Mouse (Mus musculus) intestine, embryonic 16.5 days (tissue): ENCODE measurements at regions not wholly inside any gene's neighbourhood (a gene's known extent, or its start where the extent isn't known, plus 50 kb on each side); places are given as distances from the start of the nearest gene placed in this dataset.

Experiments used
- ATAC-seq: fragments of 200-750 bp; cut with Nextera tagmentation; 2 replicates; pipeline ENCODE4 v1.8.0; 2017; ENCODE audit warnings: moderate TSS enrichment, moderate library complexity
- H3K27ac ChIP-seq: fragments of 300-500 bp; sonication (generic); 2 replicates; pipeline ENCODE4 v1.5.1; 2014; ENCODE audit warnings: mild to moderate bottlenecking, low read length
- H3K27me3 ChIP-seq: fragments of 300-500 bp; sonication (generic); replicated peaks from 2 replicates; pipeline ENCODE4 v1.6.1; 2014; ENCODE audit warnings: low read length, control low read depth, mixed read lengths; ENCODE audit not compliant: control insufficient read depth, insufficient read depth
- H3K36me3 ChIP-seq: fragments of 300-500 bp; sonication (generic); 2 replicates; pipeline ENCODE4 v1.6.1; 2014; ENCODE audit warnings: low read length, control low read depth; ENCODE audit not compliant: control insufficient read depth, insufficient read depth
- H3K4me1 ChIP-seq: fragments of 300-500 bp; sonication (generic); 2 replicates; pipeline ENCODE4 v1.6.1; 2014; ENCODE audit warnings: low read length, control low read depth, mixed read lengths; ENCODE audit not compliant: control insufficient read depth, insufficient read depth
- H3K4me2 ChIP-seq: fragments of 300-500 bp; sonication (generic); 2 replicates; pipeline ENCODE4 v1.6.1; 2014; ENCODE audit warnings: low read depth, low read length, control low read depth
- H3K4me3 ChIP-seq: fragments of 300-500 bp; sonication (generic); 2 replicates; pipeline ENCODE4 v1.5.1; 2014; ENCODE audit warnings: mild to moderate bottlenecking, low read length
- H3K9ac ChIP-seq: fragments of 300-500 bp; sonication (generic); 2 replicates; pipeline ENCODE4 v1.6.1; 2014; ENCODE audit warnings: low read depth, low read length
- H3K9me3 ChIP-seq: fragments of 300-500 bp; sonication (generic); 2 replicates; pipeline ENCODE4 v1.6.1; 2016; ENCODE audit warnings: low read length, control low read depth; ENCODE audit not compliant: control insufficient read depth
- WGBS: fragments of 180-500 bp; shearing (Covaris S2); extraction: QIAGEN DNeasy Blood & Tissue Kit; methylation state at CpG from one replicate; pipeline ENCODE4 v1.1.7; 2014; 5-methylcytosine and 5-hydroxymethylcytosine counted together

DNA sequence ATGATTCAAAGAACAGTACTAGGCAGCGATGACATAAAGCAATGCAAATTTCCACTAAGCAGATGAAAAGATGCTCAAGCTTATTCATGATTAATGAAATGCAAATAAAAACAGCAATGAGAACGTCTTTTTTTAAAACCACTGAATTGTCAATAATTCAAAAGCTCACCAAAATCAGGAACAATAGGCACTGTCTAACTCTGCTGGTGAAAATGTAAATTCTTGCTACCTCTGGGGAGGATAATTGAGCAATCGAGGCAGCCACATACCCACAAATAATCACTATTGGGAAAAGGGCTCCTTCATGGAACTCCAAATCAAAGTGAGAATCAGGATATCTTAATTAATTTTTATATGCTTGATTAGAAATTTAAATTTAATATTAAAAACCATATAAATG is 663.3 kb downstream of the Smarca1 start:
- ATAC-seq: no peak

DNA sequence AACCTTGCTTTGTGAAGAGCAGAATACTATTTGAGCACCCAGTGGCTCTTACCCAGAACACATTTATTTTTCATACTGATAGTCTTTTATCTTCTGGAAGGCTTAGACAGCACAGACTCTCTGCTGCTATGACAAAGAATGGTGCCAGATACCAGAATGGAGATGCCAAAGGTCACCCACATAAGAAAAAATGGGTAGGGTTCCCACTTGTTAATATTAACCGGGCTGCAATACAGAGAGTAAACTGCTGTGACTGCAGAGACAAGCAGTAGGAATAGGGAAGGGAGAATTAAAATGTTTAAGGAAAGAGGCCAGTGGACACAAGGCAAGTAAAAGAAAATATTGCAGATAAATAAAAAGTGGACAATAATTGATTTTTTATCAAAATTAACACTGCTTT is 709.9 kb downstream of the Smarca1 start:
- Histone ChIP-seq H3K9me3 (no peaks in the 10 kb centered on the region), H3K27me3 (no peaks in the 10 kb centered on the region), H3K4me3 (no peak overlapping the region), H3K27ac (no peak overlapping the region), H3K4me2 (no peak overlapping the region), H3K4me1 (no peaks in the 10 kb centered on the region), H3K9ac (no peak overlapping the region), H3K36me3 (no peaks in the 10 kb centered on the region)
- ATAC-seq: peak; percentile 89
- 64% methylated on average over 1 of the region's 1 CpGs for WGBS

More for the DNA sequence above, 663.3 kb downstream of the Smarca1 start:
- H3K27me3 ChIP-seq: no peaks in the 10 kb centered on the region
- no peaks in the 10 kb centered on the region for H3K36me3 ChIP-seq
- H3K4me3 ChIP-seq: no peak overlapping the region
- no peaks in the 10 kb centered on the region for H3K9me3 ChIP-seq
- H3K4me1 ChIP-seq: no peaks in the 10 kb centered on the region
- H3K27ac ChIP-seq: no peak overlapping the region
- H3K4me2 ChIP-seq: no peak overlapping the region
- WGBS: 65% methylated on average over 3 of the region's 3 CpGs
- H3K9ac ChIP-seq: no peak overlapping the region

DNA sequence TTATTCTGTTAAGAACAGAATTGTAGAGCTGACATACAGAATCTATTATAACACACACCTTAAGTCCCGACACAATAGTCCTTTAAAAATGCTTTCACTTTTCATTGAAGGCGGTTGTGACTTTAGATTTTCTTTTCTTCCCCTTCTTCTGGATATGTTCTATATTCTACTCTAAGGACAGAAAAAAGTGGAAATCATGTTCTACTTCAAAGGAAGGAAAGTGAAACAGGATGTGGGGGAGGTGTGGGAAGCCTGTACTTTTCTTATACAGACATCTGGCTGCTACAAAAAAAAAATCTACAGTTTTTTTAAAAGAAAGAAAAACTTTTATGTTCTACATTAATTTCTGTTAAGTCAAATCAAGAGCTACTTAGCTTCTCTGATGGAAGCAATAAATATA is 735.0 kb downstream of the Smarca1 start:
- Histone ChIP-seq H3K27ac (no peak overlapping the region), H3K27me3 (no peaks in the 10 kb centered on the region), H3K4me1 (no peaks in the 10 kb centered on the region), H3K36me3 (no peaks in the 10 kb centered on the region), H3K9ac (no peak overlapping the region), H3K4me2 (no peak overlapping the region), H3K9me3 (no peaks in the 10 kb centered on the region), H3K4me3 (no peak overlapping the region)
- ATAC-seq: no peak
- whole genome bisulfite sequencing: 80% methylated on average over 2 of the region's 2 CpGs

DNA sequence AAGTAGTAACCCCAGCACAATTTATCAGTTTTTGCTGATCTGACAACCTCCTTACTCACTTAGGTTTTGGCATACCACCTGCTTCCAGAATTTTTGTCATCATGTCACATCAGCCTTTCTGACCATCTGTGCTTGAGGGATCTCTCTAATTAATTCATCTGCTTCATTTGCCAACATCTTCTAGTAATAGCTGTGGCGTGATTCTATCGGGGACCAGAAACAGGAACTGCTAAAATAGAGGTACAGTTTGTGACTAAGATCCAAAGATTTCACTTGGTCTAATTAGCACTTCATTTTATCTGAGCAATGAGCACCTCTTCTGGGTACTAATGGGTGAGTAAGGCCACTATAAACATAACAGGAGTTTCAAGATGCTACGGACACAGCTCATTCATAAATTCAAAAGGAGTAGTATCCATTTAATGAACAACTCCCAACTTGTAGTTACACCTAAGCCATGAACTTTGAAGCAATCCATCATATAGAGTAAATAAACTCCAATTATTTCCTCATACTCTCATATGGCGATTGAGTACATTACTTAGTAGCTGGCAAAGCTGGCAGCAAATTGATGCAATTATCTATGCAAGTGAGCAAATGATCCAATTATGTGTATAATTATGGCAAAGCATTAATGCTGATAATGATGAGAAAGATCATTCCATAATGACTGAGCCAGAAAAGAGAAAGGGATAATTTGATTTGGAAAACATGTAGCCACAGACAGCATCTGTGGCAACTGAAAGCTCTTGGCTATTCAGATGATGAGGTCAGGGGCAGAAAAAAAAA is 768.4 kb downstream of the Smarca1 start:
- Histone ChIP-seq H3K4me2 (no peak overlapping the region), H3K4me3 (no peak overlapping the region), H3K27ac (no peak overlapping the region), H3K9me3 (no peaks in the 10 kb centered on the region), H3K27me3 (no peaks in the 10 kb centered on the region), H3K36me3 (no peaks in the 10 kb centered on the region), H3K4me1 (no peaks in the 10 kb centered on the region), H3K9ac (no peak overlapping the region)
- WGBS: 80% methylated on average over 4 of the region's 4 CpGs
- no peak for ATAC-seq
